Mouse (Mus musculus): ENCODE measurements around the gene Tmem120a. TPM values are rescaled to one million over a fixed set of nuclear protein-coding genes. Genes with fewer than 3 reads are reported as not detected.

The Tmem120a gene
- total RNA-seq, 2 experiments from 2014 or later: 20.9 to 21.9 TPM

GRCm38 (mm10) chr5:135734057-135734680 lies 10.1 kb downstream of the Tmem120a start:
- no peak for DNase-seq (ENCODE audit: low spot score in 2 of 2)

- no peak for DNase-seq (ENCODE audit: low spot score in 2 of 2)
These were observed 11.2 kb downstream of the Tmem120a start for GRCm38 (mm10) chr5:135733071-135733470.

- no peak for DNase-seq (ENCODE audit: low spot score in 2 of 2)
These were observed 12.9 kb downstream of the Tmem120a start for GRCm38 (mm10) chr5:135731322-135731721.

GRCm38 (mm10) chr5:135730916-135731315 lies 13.3 kb downstream of the Tmem120a start:
- no peak for DNase-seq (ENCODE audit: low spot score in 2 of 2)

- DNase-seq (ENCODE audit: low spot score in 2 of 2): no peak
These were observed 14.0 kb downstream of the Tmem120a start for GRCm38 (mm10) chr5:135730278-135730677.

- DNase-seq (ENCODE audit: low spot score in 2 of 2): no peak
These were observed 14.9 kb downstream of the Tmem120a start for GRCm38 (mm10) chr5:135729351-135729750.

GRCm38 (mm10) chr5:135728361-135728760 lies 15.9 kb downstream of the Tmem120a start:
- no peak for DNase-seq (ENCODE audit: low spot score in 2 of 2)

- no peak for DNase-seq (ENCODE audit: low spot score in 2 of 2)
These were observed 16.4 kb downstream of the Tmem120a start for GRCm38 (mm10) chr5:135727871-135728270.

GRCm38 (mm10) chr5:135726641-135727346 lies 17.5 kb downstream of the Tmem120a start:
- DNase-seq (ENCODE audit: low spot score in 2 of 2): no peak

- no peak for DNase-seq (ENCODE audit: low spot score in 2 of 2)
These were observed 18.3 kb downstream of the Tmem120a start for GRCm38 (mm10) chr5:135725991-135726390.

- DNase-seq (ENCODE audit: low spot score in 2 of 2): peak in 1 of 2 experiments; percentile 38
These were observed 18.8 kb downstream of the Tmem120a start for GRCm38 (mm10) chr5:135725391-135725841.

GRCm38 (mm10) chr5:135724536-135725322 lies 19.5 kb downstream of the Tmem120a start:
- DNase-seq (ENCODE audit: low spot score in 2 of 2): no peak

GRCm38 (mm10) chr5:135723165-135723751 lies 21.0 kb downstream of the Tmem120a start:
- DNase-seq (ENCODE audit: low spot score in 2 of 2): no peak

- peak; percentile 65 to 68 for DNase-seq (ENCODE audit: low spot score in 2 of 2)
These were observed 22.1 kb downstream of the Tmem120a start for GRCm38 (mm10) chr5:135722121-135722520.

- DNase-seq (ENCODE audit: low spot score in 2 of 2): no peak
These were observed 23.2 kb downstream of the Tmem120a start for GRCm38 (mm10) chr5:135721076-135721475.

GRCm38 (mm10) chr5:135720121-135720520 lies 24.1 kb downstream of the Tmem120a start:
- DNase-seq (ENCODE audit: low spot score in 2 of 2): no peak

- no peak for DNase-seq (ENCODE audit: low spot score in 2 of 2)
These were observed 24.6 kb downstream of the Tmem120a start for GRCm38 (mm10) chr5:135719586-135720120.

GRCm38 (mm10) chr5:135715624-135716023 lies 28.6 kb downstream of the Tmem120a start:
- DNase-seq (ENCODE audit: low spot score in 2 of 2): peak in 1 of 2 experiments; percentile 46

- peak in 1 of 2 experiments; percentile 52 for DNase-seq (ENCODE audit: low spot score in 2 of 2)
These were observed 30.6 kb downstream of the Tmem120a start for GRCm38 (mm10) chr5:135713441-135714218.

- no peak for DNase-seq (ENCODE audit: low spot score in 2 of 2)
These were observed 31.4 kb downstream of the Tmem120a start for GRCm38 (mm10) chr5:135712803-135713202.

Measured in layer of hippocampus, postnatal 10 days (tissue).